Mouse (Mus musculus) cerebellum, adult 18-20 months (tissue): Measurements from ENCODE around the gene Txndc2.

Source experiments
- DNase-seq, 2 experiments: peaks; one replicate each; pipeline ENCODE4 v3.0.0; 2021

Gene Txndc2

GRCm38 (mm10) chr17:65608743-65609142, 33.2 kb downstream of the Txndc2 start:
- DNase-seq: no peak

GRCm38 (mm10) chr17:65608312-65608687, 33.7 kb downstream of the Txndc2 start:
- DNase-seq: no peak

- DNase-seq: no peak
These were observed 34.2 kb downstream of the Txndc2 start for GRCm38 (mm10) chr17:65607574-65608311.

GRCm38 (mm10) chr17:65606014-65606413, 36.0 kb downstream of the Txndc2 start:
- DNase-seq: no peak

GRCm38 (mm10) chr17:65604892-65605291, 37.1 kb downstream of the Txndc2 start:
- no peak for DNase-seq

- DNase-seq: no peak
These were observed 37.7 kb downstream of the Txndc2 start for GRCm38 (mm10) chr17:65604315-65604714.

- DNase-seq: no peak
These were observed 44.0 kb downstream of the Txndc2 start for GRCm38 (mm10) chr17:65597857-65598486.

- no peak for DNase-seq
These were observed 47.3 kb downstream of the Txndc2 start for GRCm38 (mm10) chr17:65594687-65595086.
